ENCODE assay signal across 9 mouse cellular contexts in genomic region chr14:48852787-48853186, GRCm38 (mm10).
DNase-seq lines count a peak whose midpoint lies in the region; ATAC-seq lines count a peak whose summit lies in the region.
"Had no signal": no experiment of that assay in that cellular context is flagged by ENCODE, and none has a peak within 500 bp of the region (broad histone marks: within the 10 kb centered on the region; RNA-seq: fewer than 3 reads in every experiment).

No protein-coding gene starts in this region.

- H3K36me3 ChIP-seq in hindbrain, embryonic 15.5 days, result no peaks in the 10 kb centered on the region
- no peaks in the 10 kb centered on the region for H3K36me3 ChIP-seq in midbrain, embryonic 14.5 days (ENCODE audit: control insufficient read depth, insufficient read depth, low read length)

- H3K9me3 ChIP-seq in hindbrain, embryonic 15.5 days, result no peaks in the 10 kb centered on the region
- H3K9me3 ChIP-seq in midbrain, embryonic 14.5 days (ENCODE audit: control insufficient read depth, low read length), result no peaks in the 10 kb centered on the region

- H3K4me2 ChIP-seq in hindbrain, embryonic 15.5 days, result peak overlapping the region; percentile 39
- H3K4me2 ChIP-seq in midbrain, embryonic 14.5 days (ENCODE audit: low read length), result peak overlapping the region; percentile 55

- peak; percentile 64 for DNase-seq in heart, adult 11 months
- no peak for DNase-seq in heart, postnatal 10 days
- peak; percentile 40 for DNase-seq in embryo, embryonic 9.5 days (ENCODE audit: extremely low spot score)
- DNase-seq in midbrain, embryonic 14.5 days, result peak; percentile 67
- DNase-seq in frontal cortex, adult 2 months (ENCODE audit: extremely low spot score in 1 of 2, low spot score in 1 of 2), result no peak
- DNase-seq in left cerebral cortex, adult 11 months (ENCODE audit: low spot score), result no peak
- no peak for DNase-seq in adrenal gland, adult 18-20 months (ENCODE audit: low spot score in 2 of 2)
- DNase-seq: adrenal gland, adult 2 months had no signal

- peaks cover 4% of the 10 kb centered on the region for H3K4me1 ChIP-seq in hindbrain, embryonic 15.5 days (replicated peaks)
- H3K4me1 ChIP-seq in midbrain, embryonic 14.5 days (ENCODE audit: control insufficient read depth, insufficient read depth, low read length), result peaks cover 26% of the 10 kb centered on the region

- H3K27me3 ChIP-seq in hindbrain, embryonic 15.5 days, result peaks cover 11% of the 10 kb centered on the region; the same call in 1 of the 2 replicates
- no peaks in the 10 kb centered on the region for H3K27me3 ChIP-seq in midbrain, embryonic 14.5 days (ENCODE audit: control insufficient read depth, insufficient read depth, low read length)

- intact Hi-C loops in heart, postnatal 10 days (cut with DNase I), result no loop called here

- H3K9ac ChIP-seq in hindbrain, embryonic 15.5 days, result no peak overlapping the region
- peak overlapping the region; percentile 40; the same call in 1 of the 2 replicates for H3K9ac ChIP-seq in midbrain, embryonic 14.5 days (replicated peaks; ENCODE audit: low read length)

- ATAC-seq in hindbrain, embryonic 15.5 days (ENCODE audit: low FRiP score, low read depth), result no peak
- ATAC-seq in midbrain, embryonic 14.5 days (ENCODE audit: low FRiP score, low TSS enrichment), result no peak

- H3K4me3 ChIP-seq in hindbrain, embryonic 15.5 days, result no peak overlapping the region; the same call in 1 of the 2 replicates
- H3K4me3 ChIP-seq in midbrain, embryonic 14.5 days (replicated peaks; ENCODE audit: low read depth, low read length), result peak overlapping the region; percentile 22; the same call in 1 of the 2 replicates

- 9% methylated on average over 15 of the region's 15 CpGs for WGBS in hindbrain, embryonic 15.5 days
- 2% methylated on average over 15 of the region's 15 CpGs for WGBS in midbrain, embryonic 14.5 days

- no peak overlapping the region for H3K27ac ChIP-seq in hindbrain, embryonic 15.5 days (replicated peaks)
- H3K27ac ChIP-seq in midbrain, embryonic 14.5 days (replicated peaks; ENCODE audit: low read depth, low read length), result peak overlapping the region; percentile 83

Comparison
In these comparisons a context has a peak if more than half of its experiments do, and no peak if none do; other contexts are left out.
1. DNase-seq: peak in heart, adult 11 months (single experiment), embryo, embryonic 9.5 days (single experiment) and midbrain, embryonic 14.5 days (single experiment); none in heart, postnatal 10 days (0 of 2), frontal cortex, adult 2 months (0 of 2), left cerebral cortex, adult 11 months (single experiment) and adrenal gland, adult 18-20 months (0 of 2).